Mouse (Mus musculus): ENCODE data around the gene Frmd4a.

The Frmd4a gene

GRCm38 (mm10) chr2:4562373-4562772, 544.9 kb downstream of the Frmd4a start:
- DNase-seq = no peak

- no peak for DNase-seq
Measured at GRCm38 (mm10) chr2:4562826-4563225, 545.3 kb downstream of the Frmd4a start.

- DNase-seq = no peak
Measured at GRCm38 (mm10) chr2:4563322-4563721, 545.8 kb downstream of the Frmd4a start.

- DNase-seq = no peak
Measured at GRCm38 (mm10) chr2:4566260-4566955, 548.9 kb downstream of the Frmd4a start.

GRCm38 (mm10) chr2:4566956-4567680, 549.6 kb downstream of the Frmd4a start:
- DNase-seq = no peak

GRCm38 (mm10) chr2:4568967-4569366, 551.5 kb downstream of the Frmd4a start:
- DNase-seq = peak; percentile 59 to 71

- DNase-seq = no peak
Measured at GRCm38 (mm10) chr2:4570186-4570861, 552.8 kb downstream of the Frmd4a start.

- no peak for DNase-seq
Measured at GRCm38 (mm10) chr2:4572498-4573263, 555.2 kb downstream of the Frmd4a start.

- DNase-seq = no peak
Measured at GRCm38 (mm10) chr2:4573386-4573785, 555.9 kb downstream of the Frmd4a start.

GRCm38 (mm10) chr2:4574251-4574650, 556.7 kb downstream of the Frmd4a start:
- DNase-seq = no peak

- no peak for DNase-seq
Measured at GRCm38 (mm10) chr2:4575163-4575562, 557.6 kb downstream of the Frmd4a start.

GRCm38 (mm10) chr2:4575975-4576374, 558.5 kb downstream of the Frmd4a start:
- no peak for DNase-seq

- no peak for DNase-seq
Measured at GRCm38 (mm10) chr2:4578291-4578690, 560.8 kb downstream of the Frmd4a start.

- DNase-seq = no peak
Measured at GRCm38 (mm10) chr2:4579357-4580068, 562.0 kb downstream of the Frmd4a start.

GRCm38 (mm10) chr2:4580666-4581065, 563.1 kb downstream of the Frmd4a start:
- no peak for DNase-seq

GRCm38 (mm10) chr2:4582930-4583329, 565.4 kb downstream of the Frmd4a start:
- no peak for DNase-seq

- DNase-seq = no peak
Measured at GRCm38 (mm10) chr2:4584252-4584651, 566.7 kb downstream of the Frmd4a start.

- DNase-seq = no peak
Measured at GRCm38 (mm10) chr2:4586245-4586644, 568.7 kb downstream of the Frmd4a start.

GRCm38 (mm10) chr2:4587685-4588409, 570.3 kb downstream of the Frmd4a start:
- no peak for DNase-seq

- no peak for DNase-seq
Measured at GRCm38 (mm10) chr2:4591647-4592046, 574.1 kb downstream of the Frmd4a start.

GRCm38 (mm10) chr2:4592666-4593065, 575.1 kb downstream of the Frmd4a start:
- no peak for DNase-seq

GRCm38 (mm10) chr2:4593433-4593832, 575.9 kb downstream of the Frmd4a start:
- peak in 1 of 2 experiments; percentile 31 for DNase-seq

All from cerebellum, postnatal 25 days (tissue).